Mouse (Mus musculus): Measurements from ENCODE around the gene Pcolce.

- TF ChIP-seq MAX (IDR thresholded peaks at IDR 0.05; ENCODE audit: low read depth) (no peak), SRF (IDR thresholded peaks at IDR 0.05; ENCODE audit: control insufficient read depth, insufficient read length, low read depth) (no peak), TCF12 (IDR thresholded peaks at IDR 0.05; ENCODE audit: insufficient read depth, poor library complexity, severe bottlenecking) (no peak), POLR2A (IDR thresholded peaks at IDR 0.05; ENCODE audit: insufficient read length, low read depth) (no peak), USF1 (IDR thresholded peaks at IDR 0.05; ENCODE audit: low read depth) (no peak), REST (IDR thresholded peaks at IDR 0.05; ENCODE audit: insufficient read depth, insufficient read length) (no peak), POLR2AphosphoS2 (IDR thresholded peaks at IDR 0.05; ENCODE audit: insufficient read length, low read depth) (no peak), MYOD1 (IDR thresholded peaks at IDR 0.05; ENCODE audit: control insufficient read depth in 1 of 3, insufficient read length in 2 of 3, low read depth in 2 of 3) (no peak), CEBPB (IDR thresholded peaks at IDR 0.05; ENCODE audit: insufficient read depth, poor library complexity, severe bottlenecking) (no peak)
Measured at GRCm38 (mm10) chr5:137642886-137643285, 29.3 kb upstream of the Pcolce start.

All from myocyte (in vitro differentiated cells).